Mouse (Mus musculus): ENCODE measurements around the gene Hint3.

DNA sequence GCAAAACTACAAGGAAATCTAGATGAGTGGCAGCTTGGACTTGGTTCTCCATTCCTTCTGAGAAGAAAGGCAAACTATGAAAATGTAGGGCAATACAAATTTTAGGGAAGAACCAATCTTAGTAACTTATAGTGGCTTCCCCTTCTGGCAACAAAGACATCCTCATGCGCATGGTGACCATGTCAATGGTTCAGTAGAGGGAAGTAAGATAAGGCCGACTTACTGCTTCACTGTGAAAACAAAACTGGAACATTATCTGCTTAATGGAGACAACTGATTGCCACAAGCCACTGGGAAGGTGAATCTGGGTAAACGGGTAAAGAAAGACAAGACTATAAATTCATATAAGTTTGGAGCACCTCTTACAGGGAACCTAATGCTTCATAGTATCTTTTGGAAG, 45.4 kb upstream of the Hint3 start:
- TF ChIP-seq CTCF (IDR thresholded peaks at IDR 0.05; ENCODE audit: low read depth), result no peak
- TF ChIP-seq EP300 (IDR thresholded peaks at IDR 0.05; ENCODE audit: low read depth), result no peak

Data from liver, postnatal 0 days (tissue).